Mouse (Mus musculus): ENCODE results near the gene Lrrc28.

DNA sequence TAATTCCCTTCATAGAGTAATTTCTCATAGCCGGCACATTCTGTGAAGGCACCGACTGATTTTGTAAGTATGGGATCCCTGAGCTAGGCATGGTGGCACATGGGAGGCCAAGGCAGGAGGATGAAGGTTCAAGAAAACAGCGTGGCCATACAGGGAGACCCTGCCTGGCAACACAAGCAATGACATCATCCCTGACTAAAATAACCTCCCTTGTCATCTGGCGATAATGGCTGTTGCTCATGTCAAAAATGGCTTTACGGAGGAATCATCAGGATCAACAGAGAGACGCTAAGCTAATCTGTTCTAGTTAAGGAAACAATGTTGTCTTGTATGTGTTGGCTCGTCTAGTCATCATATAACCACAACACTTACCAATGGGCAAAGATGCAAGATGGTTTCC is 85.6 kb downstream of the Lrrc28 start:
- TF ChIP-seq CTCF (IDR thresholded peaks at IDR 0.05; ENCODE audit: borderline replicate concordance, insufficient read depth, low read depth, low read length): no peak
- TF ChIP-seq POLR2A (IDR thresholded peaks at IDR 0.05; ENCODE audit: borderline replicate concordance, insufficient read depth, low read length): no peak
